Mouse (Mus musculus) layer of hippocampus, adult 2 months (tissue): ENCODE measurements around the gene Itpr3. TPM values are rescaled to one million over a fixed set of nuclear protein-coding genes. Genes with fewer than 3 reads are reported as not detected.
A peak's percentile ranks its signal among the peaks of the same experiment; 100 is the strongest.

Experiments used
- DNase-seq, 2 experiments: peaks; one replicate each; pipeline ENCODE4 v3.0.0; 2022; ENCODE audit warnings: low spot score in 2 of 2
- H3K27ac ChIP-seq: fragments of 200-600 bp; 2 replicates; pipeline ENCODE4 v1.8.1; 2022
- H3K4me3 ChIP-seq: fragments of 200-600 bp; 2 replicates; pipeline ENCODE4 v1.8.1; 2022; ENCODE audit warnings: mild to moderate bottlenecking
- CTCF ChIP-seq: fragments of 200-600 bp; conservative IDR thresholded peaks from 2 replicates; pipeline ENCODE4 v1.8.1; 2022; ENCODE audit warnings: antibody characterized with exemption, mild to moderate bottlenecking, moderate library complexity
- total RNA-seq, 2 experiments: library from RNA; stranded (reverse); gene quantifications; 2 replicates each; pipeline ENCODE4 v1.2.3; 2021

Gene Itpr3
- total RNA-seq, 2 experiments from 2014 or later = 2.6 to 3.6 TPM

- no peak for TF ChIP-seq CTCF
- DNase-seq = no peak
- Histone ChIP-seq H3K4me3 (no peak overlapping the region), H3K27ac (no peak overlapping the region)
Observed at GRCm38 (mm10) chr17:27041046-27041786, 15.9 kb upstream of the Itpr3 start.

- Histone ChIP-seq H3K27ac (no peak overlapping the region), H3K4me3 (no peak overlapping the region)
- TF ChIP-seq CTCF = no peak
- DNase-seq = no peak
Observed at GRCm38 (mm10) chr17:27041787-27042055, 15.4 kb upstream of the Itpr3 start.

GRCm38 (mm10) chr17:27042840-27043239, 14.3 kb upstream of the Itpr3 start:
- no peak for TF ChIP-seq CTCF
- 0 out of 2 replicates have a peak overlapping the region, but pooled peaks have one; percentile 36 for H3K27ac ChIP-seq
- no peak overlapping the region for H3K4me3 ChIP-seq
- no peak for DNase-seq

- Histone ChIP-seq H3K27ac (no peak overlapping the region), H3K4me3 (no peak overlapping the region)
- DNase-seq = no peak
- TF ChIP-seq CTCF = no peak
Observed at GRCm38 (mm10) chr17:27045164-27045563, 11.9 kb upstream of the Itpr3 start.

- no peak for DNase-seq
- peak; percentile 63 for TF ChIP-seq CTCF
- H3K4me3 ChIP-seq = no peak overlapping the region
- H3K27ac ChIP-seq = no peak overlapping the region
Observed at GRCm38 (mm10) chr17:27047762-27048444, 9.2 kb upstream of the Itpr3 start.

- TF ChIP-seq CTCF = no peak
- H3K27ac ChIP-seq = no peak overlapping the region
- no peak for DNase-seq
- no peak overlapping the region for H3K4me3 ChIP-seq
Observed at GRCm38 (mm10) chr17:27048445-27049239, 8.5 kb upstream of the Itpr3 start.

- DNase-seq = no peak
- no peak overlapping the region for H3K4me3 ChIP-seq
- H3K27ac ChIP-seq = no peak overlapping the region
- no peak for TF ChIP-seq CTCF
Observed at GRCm38 (mm10) chr17:27050853-27051252, 6.3 kb upstream of the Itpr3 start.

GRCm38 (mm10) chr17:27051514-27051913, 5.6 kb upstream of the Itpr3 start:
- DNase-seq = no peak
- no peak overlapping the region for H3K4me3 ChIP-seq
- H3K27ac ChIP-seq = no peak overlapping the region
- no peak for TF ChIP-seq CTCF

- DNase-seq = no peak
- Histone ChIP-seq H3K4me3 (peak overlapping the region; percentile 49), H3K27ac (peak overlapping the region; percentile 73)
- no peak for TF ChIP-seq CTCF
Observed at GRCm38 (mm10) chr17:27056170-27056569, 934 bp upstream of the Itpr3 start.

- TF ChIP-seq CTCF = no peak
- DNase-seq = no peak
- Histone ChIP-seq H3K27ac (no peak overlapping the region; the same call in 1 of the 2 replicates), H3K4me3 (peak overlapping the region; percentile 49)
Observed at GRCm38 (mm10) chr17:27057517-27058055, 482 bp downstream of the Itpr3 start.

GRCm38 (mm10) chr17:27060698-27061097, 3.6 kb downstream of the Itpr3 start:
- no peak for TF ChIP-seq CTCF
- Histone ChIP-seq H3K4me3 (no peak overlapping the region), H3K27ac (no peak overlapping the region)
- DNase-seq = no peak

- no peak overlapping the region for H3K27ac ChIP-seq
- TF ChIP-seq CTCF = peak; percentile 28; the same call in 1 of the 2 replicates
- no peak for DNase-seq
- H3K4me3 ChIP-seq = no peak overlapping the region
Observed at GRCm38 (mm10) chr17:27061727-27062126, 4.6 kb downstream of the Itpr3 start.

- DNase-seq = no peak
- no peak for TF ChIP-seq CTCF
- Histone ChIP-seq H3K4me3 (no peak overlapping the region), H3K27ac (no peak overlapping the region)
Observed at GRCm38 (mm10) chr17:27062684-27063083, 5.6 kb downstream of the Itpr3 start.
